Mouse (Mus musculus): Measurements from ENCODE around the gene C2. TPM values are rescaled to one million over a fixed set of nuclear protein-coding genes. Genes with fewer than 3 reads are reported as not detected.
"Not testable (repeated sequence)": the region's sequence is repeated elsewhere in the genome, so short reads cannot be mapped to it uniquely, and the experiment has no call there.

C2 gene
- polyA plus RNA-seq, 1 experiment: 31.1 TPM

GRCm38 (mm10) chr17:34913930-34914665 is 16.0 kb upstream of the C2 start, which contains the start of gene Slc44a4:
Gene Slc44a4 (plus strand): TSS chr17:34914466.
- 19% methylated on average over 18 of the region's 18 CpGs for WGBS
- DNase-seq (ENCODE audit: low read depth, low spot score): no peak

GRCm38 (mm10) chr17:34911945-34912351 is 13.9 kb upstream of the C2 start:
- 23% methylated on average over 5 of the region's 5 CpGs for WGBS

GRCm38 (mm10) chr17:34910982-34911381 is 12.9 kb upstream of the C2 start:
- WGBS: 47% methylated on average over 10 of the region's 10 CpGs

More at GRCm38 (mm10) chr17:34911945-34912351, 13.9 kb upstream of the C2 start:
- no peak for DNase-seq (ENCODE audit: low read depth, low spot score)

GRCm38 (mm10) chr17:34902895-34903294 is 4.8 kb upstream of the C2 start:
- 88% methylated on average over 9 of the region's 9 CpGs for WGBS
- DNase-seq (ENCODE audit: low read depth, low spot score): no peak

More at GRCm38 (mm10) chr17:34910982-34911381, 12.9 kb upstream of the C2 start:
- no peak for DNase-seq (ENCODE audit: low read depth, low spot score)

- WGBS: 71% methylated on average over 9 of the region's 10 CpGs
These were observed 3.9 kb upstream of the C2 start for GRCm38 (mm10) chr17:34901948-34902347.

GRCm38 (mm10) chr17:34900826-34901225 is 2.8 kb upstream of the C2 start:
- not testable (repeated sequence) for DNase-seq (ENCODE audit: low read depth, low spot score)

More at GRCm38 (mm10) chr17:34901948-34902347, 3.9 kb upstream of the C2 start:
- not testable (repeated sequence) for DNase-seq (ENCODE audit: low read depth, low spot score)

- WGBS: 0% methylated on average over 5 of the region's 5 CpGs
- no peak for DNase-seq (ENCODE audit: low read depth, low spot score)
These were observed 1.8 kb upstream of the C2 start for GRCm38 (mm10) chr17:34899890-34900243.

GRCm38 (mm10) chr17:34899053-34899889 is 1.2 kb upstream of the C2 start:
- DNase-seq (ENCODE audit: low read depth, low spot score): no peak
- under 1% methylated on average over 43 of the region's 45 CpGs for WGBS

GRCm38 (mm10) chr17:34898706-34899052 is 614 bp upstream of the C2 start:
- 2% methylated on average over 33 of the region's 47 CpGs for WGBS

GRCm38 (mm10) chr17:34897373-34898159 is 499 bp downstream of the C2 start:
- 7% methylated on average over 10 of the region's 10 CpGs for WGBS
- no peak for DNase-seq (ENCODE audit: low read depth, low spot score)

More at GRCm38 (mm10) chr17:34898706-34899052, 614 bp upstream of the C2 start:
- no peak for DNase-seq (ENCODE audit: low read depth, low spot score)

GRCm38 (mm10) chr17:34896366-34896765 is 1.7 kb downstream of the C2 start:
- no peak for DNase-seq (ENCODE audit: low read depth, low spot score)
- WGBS: 80% methylated on average over 17 of the region's 17 CpGs

- WGBS: 94% methylated on average over 15 of the region's 15 CpGs
- no peak for DNase-seq (ENCODE audit: low read depth, low spot score)
These were observed 2.3 kb downstream of the C2 start for GRCm38 (mm10) chr17:34895724-34896123.

- no peak for DNase-seq (ENCODE audit: low read depth, low spot score)
These were observed 3.1 kb downstream of the C2 start for GRCm38 (mm10) chr17:34894801-34895530.

GRCm38 (mm10) chr17:34894074-34894597 is 3.9 kb downstream of the C2 start:
- under 1% methylated on average over 43 of the region's 51 CpGs for WGBS
- no peak for DNase-seq (ENCODE audit: low read depth, low spot score)

More at GRCm38 (mm10) chr17:34894801-34895530, 3.1 kb downstream of the C2 start:
- 13% methylated on average over 51 of the region's 51 CpGs for WGBS

- no peak for DNase-seq (ENCODE audit: low read depth, low spot score)
- WGBS: 33% methylated on average over 12 of the region's 12 CpGs
These were observed 4.8 kb downstream of the C2 start for GRCm38 (mm10) chr17:34893072-34893824.

GRCm38 (mm10) chr17:34891377-34891776 is 6.7 kb downstream of the C2 start:
- 95% methylated on average over 2 of the region's 2 CpGs for WGBS
- no peak for DNase-seq (ENCODE audit: low read depth, low spot score)

GRCm38 (mm10) chr17:34890074-34890743 is 7.9 kb downstream of the C2 start:
- 87% methylated on average over 12 of the region's 12 CpGs for WGBS
- DNase-seq (ENCODE audit: low read depth, low spot score): no peak

- no peak for DNase-seq (ENCODE audit: low read depth, low spot score)
- 83% methylated on average over 5 of the region's 5 CpGs for WGBS
These were observed 10.1 kb downstream of the C2 start for GRCm38 (mm10) chr17:34887942-34888341.
